Mouse (Mus musculus) kidney, embryonic 16.5 days (tissue): ENCODE results near the gene Rps29. TPM values are rescaled to one million over a fixed set of nuclear protein-coding genes. Genes with fewer than 3 reads are reported as not detected.
A peak's percentile ranks its signal among the peaks of the same experiment; 100 is the strongest.
"Not testable (repeated sequence)": the region's sequence is repeated elsewhere in the genome, so short reads cannot be mapped to it uniquely, and the experiment has no call there.

Source experiments
- ATAC-seq: fragments of 200-750 bp; cut with Nextera tagmentation; 2 replicates; pipeline ENCODE4 v1.8.0; 2017; ENCODE audit warnings: moderate TSS enrichment; ENCODE audit not compliant: low FRiP score, low TSS enrichment
- H3K27ac ChIP-seq: fragments of 300-500 bp; sonication (generic); 2 replicates; pipeline ENCODE4 v1.5.1; 2014; ENCODE audit warnings: low read length
- H3K27me3 ChIP-seq: fragments of 300-500 bp; sonication (generic); 2 replicates; pipeline ENCODE4 v1.6.1; 2014; ENCODE audit warnings: low read length, control low read depth, mixed read lengths; ENCODE audit not compliant: insufficient read depth
- H3K36me3 ChIP-seq: fragments of 300-500 bp; sonication (generic); 2 replicates; pipeline ENCODE4 v1.6.1; 2014; ENCODE audit warnings: low read length, control low read depth, mixed read lengths; ENCODE audit not compliant: insufficient read depth
- H3K4me1 ChIP-seq: fragments of 300-500 bp; sonication (generic); 2 replicates; pipeline ENCODE4 v1.6.1; 2014; ENCODE audit warnings: low read length, control low read depth, mixed read lengths; ENCODE audit not compliant: insufficient read depth
- H3K4me2 ChIP-seq: fragments of 300-500 bp; sonication (generic); replicated peaks from 2 replicates; pipeline ENCODE4 v1.6.1; 2014; ENCODE audit warnings: low read depth, low read length
- H3K4me3 ChIP-seq: fragments of 300-500 bp; sonication (generic); 2 replicates; pipeline ENCODE4 v1.5.1; 2014; ENCODE audit warnings: mild to moderate bottlenecking, low read length
- H3K9ac ChIP-seq: fragments of 300-500 bp; sonication (generic); replicated peaks from 2 replicates; pipeline ENCODE4 v1.6.1; 2014; ENCODE audit warnings: low read length
- H3K9me3 ChIP-seq: fragments of 300-500 bp; sonication (generic); 2 replicates; pipeline ENCODE4 v1.6.1; 2016; ENCODE audit warnings: low read length, control low read depth
- WGBS: fragments of 180-500 bp; shearing (Covaris S2); extraction: QIAGEN DNeasy Blood & Tissue Kit; methylation state at CpG from one replicate; pipeline ENCODE4 v1.1.7; 2014; 5-methylcytosine and 5-hydroxymethylcytosine counted together
- polyA plus RNA-seq: library from polyadenylated mRNA; unstranded; fragments of >200 nt; fragmentation: Nextera tagmentation; extraction: Ambion mirVana; gene quantifications from 2 replicates; pipeline ENCODE4 v1.2.1, GENCODE M21; 2015

Rps29 gene
- polyA plus RNA-seq, 1 experiment from 2014 or later: 1,392 TPM

- not testable (repeated sequence) for H3K27me3 ChIP-seq, H3K36me3 ChIP-seq, H3K4me1 ChIP-seq, H3K27ac ChIP-seq, H3K4me2 ChIP-seq, H3K9me3 ChIP-seq, H3K9ac ChIP-seq, H3K4me3 ChIP-seq, ATAC-seq
- 86% methylated on average over 4 of the region's 4 CpGs for WGBS
These were observed 4.6 kb upstream of the Rps29 start for GRCm38 (mm10) chr12:69163586-69163985.

GRCm38 (mm10) chr12:69160677-69161076, 1.7 kb upstream of the Rps29 start:
- H3K36me3 ChIP-seq: peaks cover 18% of the 10 kb centered on the region
- not testable (repeated sequence) for H3K4me1 ChIP-seq, H3K4me3 ChIP-seq, H3K27me3 ChIP-seq, H3K27ac ChIP-seq, H3K4me2 ChIP-seq, H3K9me3 ChIP-seq, H3K9ac ChIP-seq, ATAC-seq
- 70% methylated on average over 2 of the region's 2 CpGs for WGBS

DNA sequence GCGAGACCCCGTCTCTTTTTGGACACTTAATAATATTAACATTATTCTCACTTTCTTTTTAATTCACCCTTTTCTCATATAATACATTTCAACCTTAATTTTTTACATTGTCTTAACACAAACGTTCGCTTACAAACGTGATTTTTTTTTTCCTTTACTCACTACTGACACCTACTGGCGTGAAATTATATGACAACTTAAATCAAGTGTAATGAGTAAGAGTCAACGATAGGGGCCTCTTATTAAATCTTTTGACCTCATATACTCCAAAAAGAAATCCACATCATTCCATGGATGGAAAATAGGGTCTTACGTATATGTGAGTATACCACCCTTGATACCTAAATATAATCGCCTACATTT, 573 bp upstream of the Rps29 start:
- Histone ChIP-seq H3K4me3 (peak overlapping the region; percentile 80; the same call in 1 of the 2 replicates), H3K9ac (no peak overlapping the region), H3K27me3 (no peaks in the 10 kb centered on the region), H3K4me1 (peaks cover 6% of the 10 kb centered on the region; the same call in 1 of the 2 replicates), H3K4me2 (peak overlapping the region; percentile 34), H3K36me3 (peaks cover 18% of the 10 kb centered on the region), H3K27ac (no peak overlapping the region), H3K9me3 (no peaks in the 10 kb centered on the region)
- ATAC-seq: peak; percentile 3; the same call in 1 of the 2 replicates
- 3% methylated on average over 9 of the region's 9 CpGs for WGBS

DNA sequence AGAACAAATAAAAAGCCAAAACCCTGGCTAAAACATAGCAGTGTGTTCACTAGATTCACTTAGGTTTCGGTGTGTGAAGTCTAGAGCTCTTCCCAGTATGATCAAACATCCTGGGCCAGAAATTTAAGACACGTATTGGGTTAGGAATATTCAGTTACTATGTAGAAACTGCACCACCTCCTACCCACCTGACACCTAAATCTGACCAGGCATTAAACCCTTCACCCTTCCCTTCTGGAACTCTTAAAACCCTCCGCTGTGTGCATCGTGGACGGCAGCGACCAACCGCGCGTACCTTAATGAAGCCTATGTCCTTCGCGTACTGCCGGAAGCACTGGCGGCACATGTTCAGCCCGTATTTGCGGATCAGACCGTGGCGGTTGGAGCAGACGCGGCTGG, 621 bp downstream of the Rps29 start:
- no peaks in the 10 kb centered on the region for H3K9me3 ChIP-seq
- H3K4me3 ChIP-seq: peak overlapping the region; percentile 80
- under 1% methylated on average over 19 of the region's 19 CpGs for WGBS
- H3K27ac ChIP-seq: peak overlapping the region; percentile 96
- ATAC-seq: no peak; the same call in 1 of the 2 replicates
- peak overlapping the region; percentile 81 for H3K4me2 ChIP-seq
- peaks cover 6% of the 10 kb centered on the region; the same call in 1 of the 2 replicates for H3K4me1 ChIP-seq
- no peaks in the 10 kb centered on the region for H3K27me3 ChIP-seq
- H3K36me3 ChIP-seq: peaks cover 18% of the 10 kb centered on the region
- H3K9ac ChIP-seq: peak overlapping the region; percentile 87

- Histone ChIP-seq H3K27me3 (no peaks in the 10 kb centered on the region), H3K36me3 (peaks cover 18% of the 10 kb centered on the region), H3K4me3 (0 out of 2 replicates have a peak overlapping the region, but pooled peaks have one; percentile 80), H3K27ac (no peak overlapping the region), H3K9me3 (no peaks in the 10 kb centered on the region), H3K4me2 (no peak overlapping the region), H3K9ac (no peak overlapping the region), H3K4me1 (peaks cover 6% of the 10 kb centered on the region; the same call in 1 of the 2 replicates)
- 98% methylated on average over 2 of the region's 2 CpGs for WGBS
- ATAC-seq: no peak
These were observed 1.9 kb downstream of the Rps29 start for GRCm38 (mm10) chr12:69157107-69157506.

DNA sequence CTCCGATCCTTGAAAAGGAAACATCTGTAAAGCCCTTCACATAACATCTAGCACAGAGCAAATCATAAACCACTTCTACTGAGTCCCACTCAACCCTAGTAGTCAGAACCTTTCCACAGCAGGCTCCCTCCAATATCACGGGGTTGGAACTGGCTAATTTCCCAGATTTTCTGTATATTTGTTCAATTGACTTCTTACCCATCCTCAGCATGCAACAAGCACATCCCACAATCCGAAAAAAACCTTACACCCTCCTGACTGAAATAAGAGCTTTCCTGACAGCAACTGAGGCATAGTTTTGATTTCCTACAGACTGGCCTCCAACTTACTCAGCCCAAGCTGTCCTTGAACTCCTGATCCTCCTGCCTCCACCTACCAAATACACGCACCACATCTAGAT, 2.5 kb downstream of the Rps29 start:
- Histone ChIP-seq H3K9me3 (no peaks in the 10 kb centered on the region), H3K27ac (no peak overlapping the region), H3K9ac (no peak overlapping the region), H3K36me3 (peaks cover 18% of the 10 kb centered on the region), H3K27me3 (no peaks in the 10 kb centered on the region), H3K4me3 (no peak overlapping the region), H3K4me1 (peaks cover 6% of the 10 kb centered on the region; the same call in 1 of the 2 replicates), H3K4me2 (no peak overlapping the region)
- WGBS: 88% methylated on average over 4 of the region's 4 CpGs
- no peak for ATAC-seq

- no peak overlapping the region for H3K27ac ChIP-seq
- peaks cover 18% of the 10 kb centered on the region for H3K36me3 ChIP-seq
- no peak overlapping the region for H3K4me3 ChIP-seq
- no peaks in the 10 kb centered on the region for H3K9me3 ChIP-seq
- no peak overlapping the region for H3K4me2 ChIP-seq
- H3K9ac ChIP-seq: no peak overlapping the region
- WGBS: 84% methylated on average over 2 of the region's 2 CpGs
- H3K4me1 ChIP-seq: peaks cover 6% of the 10 kb centered on the region; the same call in 1 of the 2 replicates
- H3K27me3 ChIP-seq: no peaks in the 10 kb centered on the region
- no peak for ATAC-seq
These were observed 3.1 kb downstream of the Rps29 start for GRCm38 (mm10) chr12:69155923-69156322.

DNA sequence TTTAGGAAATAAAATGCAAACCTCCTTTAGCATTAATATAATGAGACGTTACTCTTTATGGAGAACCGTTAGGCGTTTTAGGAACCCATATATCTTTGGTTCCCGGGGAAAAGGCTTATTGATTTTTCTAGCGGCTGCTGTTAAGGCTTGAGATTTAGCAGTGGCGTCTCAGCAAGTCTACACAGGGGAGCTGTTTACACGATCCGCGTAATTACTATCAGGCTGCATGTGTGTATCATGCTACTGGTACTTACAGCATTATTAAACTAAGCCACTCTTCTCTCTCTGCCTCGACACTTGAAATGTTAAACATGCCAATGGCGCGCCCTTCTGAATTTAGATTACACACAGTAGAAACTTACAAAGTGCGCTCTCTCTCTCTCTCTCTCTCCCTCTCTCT, 8.9 kb downstream of the Rps29 start:
- Histone ChIP-seq H3K27ac (no peak overlapping the region), H3K9ac (no peak overlapping the region), H3K4me3 (no peak overlapping the region), H3K9me3 (no peaks in the 10 kb centered on the region), H3K4me1 (no peaks in the 10 kb centered on the region), H3K4me2 (no peak overlapping the region), H3K36me3 (no peaks in the 10 kb centered on the region), H3K27me3 (no peaks in the 10 kb centered on the region)
- WGBS: 82% methylated on average over 13 of the region's 13 CpGs
- ATAC-seq: no peak

GRCm38 (mm10) chr12:69147166-69147735, 11.7 kb downstream of the Rps29 start:
- Histone ChIP-seq H3K9ac (no peak overlapping the region), H3K4me3 (no peak overlapping the region), H3K9me3 (no peaks in the 10 kb centered on the region), H3K4me1 (no peaks in the 10 kb centered on the region), H3K27ac (no peak overlapping the region), H3K27me3 (no peaks in the 10 kb centered on the region), H3K36me3 (no peaks in the 10 kb centered on the region), H3K4me2 (no peak overlapping the region)
- 94% methylated on average over 5 of the region's 5 CpGs for WGBS
- ATAC-seq: no peak

DNA sequence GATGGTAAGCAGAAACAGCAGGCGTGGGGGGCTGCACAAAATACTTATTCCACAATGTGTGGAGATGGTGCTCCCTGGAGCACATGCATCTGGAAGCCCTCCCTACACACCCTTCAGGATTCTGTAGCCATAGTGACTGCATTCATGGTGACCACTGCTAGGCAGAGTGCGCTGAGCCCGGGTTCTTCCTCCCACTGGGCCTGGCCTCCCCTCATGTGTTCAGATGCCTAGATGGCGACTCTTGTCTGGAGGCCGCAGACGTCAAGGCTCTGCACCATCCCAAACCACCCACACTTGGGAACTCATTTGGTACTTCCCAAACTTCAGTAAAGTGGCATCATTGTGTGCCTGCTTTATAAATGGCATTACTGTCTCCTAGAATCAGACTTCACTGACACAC, 15.5 kb downstream of the Rps29 start:
- Histone ChIP-seq H3K36me3 (no peaks in the 10 kb centered on the region), H3K27me3 (no peaks in the 10 kb centered on the region), H3K4me2 (no peak overlapping the region), H3K9me3 (no peaks in the 10 kb centered on the region), H3K27ac (no peak overlapping the region), H3K4me1 (no peaks in the 10 kb centered on the region), H3K4me3 (no peak overlapping the region), H3K9ac (no peak overlapping the region)
- WGBS: 86% methylated on average over 6 of the region's 6 CpGs
- ATAC-seq: no peak
